Mouse (Mus musculus) heart, adult 2 months (tissue): ENCODE results near the gene Map4k5.

Source experiments
- CTCF ChIP-seq: fragments of 200-600 bp; IDR thresholded peaks from 2 replicates; pipeline ENCODE4 v1.8.1; 2022; ENCODE audit warnings: antibody characterized with exemption, mild to moderate bottlenecking, moderate library complexity
- EP300 ChIP-seq: fragments of 200-500 bp; IDR thresholded peaks from 2 replicates; pipeline ENCODE4 v1.6.1; 2011; ENCODE audit warnings: low read depth, low read length, control low read depth; ENCODE audit not compliant: insufficient read depth
- POLR2A ChIP-seq: fragments of 200-500 bp; IDR thresholded peaks from 2 replicates; pipeline ENCODE4 v1.6.1; 2011; ENCODE audit warnings: mild to moderate bottlenecking, low read depth, low read length, control low read depth; ENCODE audit not compliant: insufficient read depth

- TF ChIP-seq CTCF (no peak), POLR2A (no peak), EP300 (no peak)
Observed at GRCm38 (mm10) chr12:69814272-69814671, 78.7 kb downstream of the Map4k5 start.
